Mouse (Mus musculus): ENCODE results near the gene Calm2.

Calm2 gene

GRCm38 (mm10) chr17:87397088-87397487 is 49.6 kb downstream of the Calm2 start:
- no peak for DNase-seq (ENCODE audit: low spot score)

GRCm38 (mm10) chr17:87391242-87391641 is 55.5 kb downstream of the Calm2 start:
- DNase-seq (ENCODE audit: low spot score), result peak; percentile 26

GRCm38 (mm10) chr17:87387068-87387467 is 59.7 kb downstream of the Calm2 start:
- no peak for DNase-seq (ENCODE audit: low spot score)

GRCm38 (mm10) chr17:87385835-87386234 is 60.9 kb downstream of the Calm2 start:
- DNase-seq (ENCODE audit: low spot score), result no peak

All from urinary bladder, postnatal 14 days (tissue).